Mouse (Mus musculus): ENCODE measurements around the gene Gm13057. TPM values are rescaled to one million over a fixed set of nuclear protein-coding genes. Genes with fewer than 3 reads are reported as not detected.

Gm13057 gene
- polyA plus RNA-seq (2014; fragmentation: Illumina TruSeq; extraction: RNeasy Lipid Tissue Mini Kit (QIAGEN cat#74804); ENCODE audit: low read depth, low replicate concordance): not detected

GRCm38 (mm10) chr4:143551400-143551799 lies at the start of gene Gm13057, which contains the start of gene BC080695:
TSS of gene Gm13057 (plus strand) at chr4:143551709.
TSS of gene BC080695 (plus strand) at chr4:143551700.

DNA sequence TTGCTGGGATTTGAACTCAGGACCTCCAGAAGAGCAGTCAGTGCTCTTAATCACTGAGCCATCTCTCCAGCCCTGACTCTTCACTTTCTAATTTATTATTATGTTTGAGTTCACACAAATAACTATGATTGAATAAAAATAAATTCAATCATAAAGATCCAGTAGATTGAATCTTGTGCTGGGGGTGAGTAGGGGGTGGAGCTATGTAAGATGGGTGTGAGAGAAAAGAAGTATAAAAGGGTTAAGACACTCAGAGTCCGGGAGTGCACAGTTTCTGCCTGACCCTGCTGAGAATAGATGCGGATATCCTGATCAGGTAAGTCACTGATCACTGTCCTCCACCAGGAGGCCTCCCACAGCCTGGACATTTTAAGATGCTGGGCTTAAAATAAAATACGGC lies 40.5 kb upstream of the Gm13057 start, which contains the start of gene Gm13043:
Gm13043 (plus strand) TSS at position 301 of the 400 bp plus-strand sequence.

DNA sequence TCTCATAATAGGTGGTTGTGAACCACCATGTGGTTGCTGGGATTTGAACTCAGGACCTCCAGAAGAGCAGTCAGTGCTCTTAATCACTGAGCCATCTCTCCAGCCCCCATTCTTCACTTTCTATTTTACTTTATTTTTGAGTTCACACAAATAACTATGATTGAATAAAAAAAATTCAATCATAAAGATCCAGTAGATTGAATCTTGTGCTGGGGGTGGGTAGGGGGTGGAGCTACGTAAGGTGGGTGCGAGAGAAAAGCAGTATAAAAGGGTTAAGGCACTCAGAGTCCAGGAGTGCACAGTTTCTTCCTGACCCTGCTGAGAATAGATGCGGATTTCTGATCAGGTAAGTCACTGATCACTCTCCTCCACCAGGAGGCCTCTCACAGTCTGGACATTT lies 15.9 kb upstream of the Gm13057 start, which contains the start of gene Gm13040:
Gm13040 (plus strand) TSS at position 301 of the 400 bp plus-strand sequence.

Other genes with a start within 250 kb of the Gm13057 start
- gene Lrrc38, start 202.0 kb upstream of the Gm13057 start, polyA plus RNA-seq (2014; fragmentation: Illumina TruSeq; extraction: RNeasy Lipid Tissue Mini Kit (QIAGEN cat#74804); ENCODE audit: low read depth, low replicate concordance): not detected
- not detected for gene Pramel1, start 157.3 kb upstream of the Gm13057 start, polyA plus RNA-seq (2014; fragmentation: Illumina TruSeq; extraction: RNeasy Lipid Tissue Mini Kit (QIAGEN cat#74804); ENCODE audit: low read depth, low replicate concordance)
- gene Pramef8, start 139.3 kb upstream of the Gm13057 start, polyA plus RNA-seq (2014; fragmentation: Illumina TruSeq; extraction: RNeasy Lipid Tissue Mini Kit (QIAGEN cat#74804); ENCODE audit: low read depth, low replicate concordance): 16.9 TPM
- not detected for gene Oog4, start 101.4 kb upstream of the Gm13057 start, polyA plus RNA-seq (2014; fragmentation: Illumina TruSeq; extraction: RNeasy Lipid Tissue Mini Kit (QIAGEN cat#74804); ENCODE audit: low read depth, low replicate concordance)
- gene Gm13043, start 40.4 kb upstream of the Gm13057 start, polyA plus RNA-seq (2014; fragmentation: Illumina TruSeq; extraction: RNeasy Lipid Tissue Mini Kit (QIAGEN cat#74804); ENCODE audit: low read depth, low replicate concordance): not detected
- gene Gm13040, start 15.8 kb upstream of the Gm13057 start, polyA plus RNA-seq (2014; fragmentation: Illumina TruSeq; extraction: RNeasy Lipid Tissue Mini Kit (QIAGEN cat#74804); ENCODE audit: low read depth, low replicate concordance): not detected
- gene BC080695, start within 50 bp of the Gm13057 start, polyA plus RNA-seq (2014; fragmentation: Illumina TruSeq; extraction: RNeasy Lipid Tissue Mini Kit (QIAGEN cat#74804); ENCODE audit: low read depth, low replicate concordance): not detected
- not detected for gene Gm13083, start 63.3 kb downstream of the Gm13057 start, polyA plus RNA-seq (2014; fragmentation: Illumina TruSeq; extraction: RNeasy Lipid Tissue Mini Kit (QIAGEN cat#74804); ENCODE audit: low read depth, low replicate concordance)
- gene Gm13088, start 105.5 kb downstream of the Gm13057 start, polyA plus RNA-seq (2014; fragmentation: Illumina TruSeq; extraction: RNeasy Lipid Tissue Mini Kit (QIAGEN cat#74804); ENCODE audit: low read depth, low replicate concordance): not detected
- gene Gm13089, start 151.0 kb downstream of the Gm13057 start, polyA plus RNA-seq (2014; fragmentation: Illumina TruSeq; extraction: RNeasy Lipid Tissue Mini Kit (QIAGEN cat#74804); ENCODE audit: low read depth, low replicate concordance): not detected
- gene Gm13078, start 167.7 kb downstream of the Gm13057 start, polyA plus RNA-seq (2014; fragmentation: Illumina TruSeq; extraction: RNeasy Lipid Tissue Mini Kit (QIAGEN cat#74804); ENCODE audit: low read depth, low replicate concordance): not detected
- not detected for gene Gm13023, start 237.6 kb downstream of the Gm13057 start, polyA plus RNA-seq (2014; fragmentation: Illumina TruSeq; extraction: RNeasy Lipid Tissue Mini Kit (QIAGEN cat#74804); ENCODE audit: low read depth, low replicate concordance)

All from sigmoid colon, adult 10 weeks (tissue).